Mouse (Mus musculus): ENCODE results near the gene Map1s.
"Not testable (repeated sequence)": the region's sequence is repeated elsewhere in the genome, so short reads cannot be mapped to it uniquely, and the experiment has no call there.

The Map1s gene

DNA sequence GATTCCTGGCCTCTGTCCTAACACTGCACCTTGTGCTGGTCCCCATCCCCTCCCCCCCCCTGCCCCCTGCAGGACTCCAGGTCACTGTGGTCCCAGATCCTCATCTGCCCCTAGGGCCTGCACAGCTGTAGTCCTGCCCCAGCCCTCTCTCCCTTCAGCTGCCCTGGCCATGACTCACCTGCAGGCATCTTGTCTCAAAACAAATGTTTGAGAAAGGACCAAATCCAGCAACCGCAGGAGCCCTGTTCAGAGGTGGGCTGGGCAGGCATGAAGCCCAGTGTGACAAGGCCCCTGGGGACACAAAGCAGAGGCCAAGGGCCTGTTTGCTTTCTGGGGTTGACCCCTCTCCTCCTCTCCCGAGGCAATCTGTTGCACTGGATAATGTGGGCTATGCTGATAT is 27.6 kb upstream of the Map1s start:
- DNase-seq (ENCODE audit: low read depth, low spot score), result no peak

DNA sequence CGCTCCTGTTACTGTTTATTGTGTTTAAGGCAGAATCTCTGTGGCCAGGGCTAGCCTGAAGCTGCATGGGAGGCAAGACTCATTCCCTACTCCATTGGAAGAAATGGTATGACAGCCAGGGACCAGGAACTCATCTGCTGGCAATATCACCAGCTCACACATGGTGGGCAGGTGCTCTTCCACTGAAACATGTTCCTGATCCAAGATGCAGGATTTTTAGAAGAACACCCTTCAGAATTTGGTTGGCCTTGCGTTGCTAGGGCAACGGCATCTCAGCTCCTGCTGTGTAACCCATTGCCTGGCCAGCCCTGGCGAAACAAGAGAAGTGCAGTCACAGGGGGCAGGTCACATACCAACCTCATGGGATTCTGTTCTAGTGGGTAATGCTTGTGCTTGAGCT is 26.2 kb upstream of the Map1s start:
- no peak for DNase-seq (ENCODE audit: low read depth, low spot score)

DNA sequence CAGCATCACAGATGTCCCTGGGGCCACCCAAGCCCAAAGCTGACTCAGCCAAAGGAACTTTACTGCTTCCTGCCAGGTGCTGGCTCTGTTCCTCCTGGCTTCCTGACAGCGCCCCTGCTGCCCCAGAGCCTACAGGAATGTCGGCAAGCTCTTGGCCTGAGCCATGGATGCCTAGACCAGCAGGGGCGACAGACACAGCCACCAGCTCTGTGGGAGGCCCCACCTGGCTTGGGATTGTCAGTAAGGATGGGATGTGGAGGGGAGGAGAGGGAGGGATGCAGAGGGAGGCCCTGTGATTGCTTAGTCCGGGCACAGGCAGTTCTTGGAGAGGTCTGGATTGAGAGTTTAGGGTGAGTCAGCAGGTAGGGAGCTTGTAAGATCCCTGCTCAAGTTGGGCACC is 25.6 kb upstream of the Map1s start:
- DNase-seq (ENCODE audit: low read depth, low spot score), result no peak

DNA sequence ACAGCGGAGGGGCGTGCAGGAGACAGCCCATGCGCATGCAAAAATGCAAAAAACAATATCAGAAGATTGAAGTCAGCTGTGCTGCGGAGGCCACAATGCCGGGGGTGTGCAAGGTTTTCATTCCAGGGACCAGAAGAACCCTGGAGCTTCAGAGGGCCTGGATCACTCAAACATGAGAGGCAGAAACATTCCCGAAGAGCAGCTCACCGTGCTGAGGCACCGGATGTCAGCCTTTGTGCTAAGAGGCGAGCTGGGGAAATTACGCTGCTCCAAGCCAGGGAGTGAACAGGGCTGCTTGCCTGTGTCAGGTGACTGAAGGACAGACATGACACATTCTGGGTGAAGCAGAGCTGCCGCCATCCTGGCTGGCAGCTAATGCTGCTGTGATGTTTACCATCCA is 25.2 kb upstream of the Map1s start:
- no peak for DNase-seq (ENCODE audit: low read depth, low spot score)

DNA sequence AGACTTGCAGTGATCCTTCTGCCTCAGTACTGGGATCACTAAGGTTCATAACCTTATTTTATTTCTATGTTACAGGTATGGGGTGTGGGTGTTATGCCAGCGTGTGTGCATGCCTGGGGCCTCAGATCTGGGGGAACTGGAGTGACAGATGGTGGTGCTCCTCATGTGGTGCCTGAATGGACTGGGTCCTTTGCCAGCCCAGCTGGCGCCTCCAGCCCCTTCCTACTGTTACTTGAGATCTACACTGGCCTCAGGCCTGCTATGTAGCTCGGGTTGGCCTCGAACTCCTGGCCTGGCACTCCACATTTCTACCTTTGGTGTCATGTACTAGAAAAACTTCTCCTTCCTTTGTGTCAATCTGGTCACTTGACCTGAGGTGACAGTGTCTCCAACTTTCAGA is 21.5 kb upstream of the Map1s start:
- no peak for DNase-seq (ENCODE audit: low read depth, low spot score)

DNA sequence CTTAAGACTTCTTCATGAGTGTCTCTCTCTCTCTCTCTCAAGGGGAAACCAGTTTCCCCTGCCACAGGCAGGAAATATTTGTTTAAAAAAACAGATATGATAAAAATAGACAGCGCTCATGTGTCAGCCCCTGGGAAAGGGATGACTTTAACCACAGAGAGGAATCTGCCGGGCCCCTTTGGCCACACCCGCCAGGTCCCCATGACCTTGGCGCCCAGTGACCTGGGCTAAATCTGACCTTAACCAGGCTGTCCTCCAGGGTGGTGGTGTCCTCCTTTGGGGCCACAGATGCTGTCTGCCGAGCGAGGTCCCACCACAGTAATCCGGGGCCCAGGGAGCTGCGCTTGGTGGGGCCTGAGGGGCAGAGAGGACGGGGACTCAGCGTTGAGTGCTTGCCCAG is 21.0 kb upstream of the Map1s start:
- DNase-seq (ENCODE audit: low read depth, low spot score), result no peak

DNA sequence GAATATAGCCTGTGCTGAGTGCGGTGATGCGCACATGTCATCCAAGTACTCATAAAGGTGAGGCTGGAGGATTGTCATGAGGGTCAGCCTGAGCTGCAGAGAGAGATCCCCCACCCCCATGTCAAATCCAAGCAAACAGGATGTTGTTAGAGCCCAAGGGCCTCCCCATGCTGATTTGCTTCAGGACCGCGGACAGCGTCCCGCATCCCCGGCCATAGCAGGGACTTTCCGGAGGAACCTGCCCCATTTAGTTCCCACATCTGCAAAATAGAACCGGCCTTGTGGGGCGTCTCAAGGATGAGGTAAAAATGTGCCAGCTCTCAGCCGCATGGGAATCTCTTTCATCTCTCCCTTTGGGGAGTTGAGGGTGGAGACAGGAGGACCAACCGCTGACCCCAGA is 20.1 kb upstream of the Map1s start:
- peak; percentile 46 for DNase-seq (ENCODE audit: low read depth, low spot score)

DNA sequence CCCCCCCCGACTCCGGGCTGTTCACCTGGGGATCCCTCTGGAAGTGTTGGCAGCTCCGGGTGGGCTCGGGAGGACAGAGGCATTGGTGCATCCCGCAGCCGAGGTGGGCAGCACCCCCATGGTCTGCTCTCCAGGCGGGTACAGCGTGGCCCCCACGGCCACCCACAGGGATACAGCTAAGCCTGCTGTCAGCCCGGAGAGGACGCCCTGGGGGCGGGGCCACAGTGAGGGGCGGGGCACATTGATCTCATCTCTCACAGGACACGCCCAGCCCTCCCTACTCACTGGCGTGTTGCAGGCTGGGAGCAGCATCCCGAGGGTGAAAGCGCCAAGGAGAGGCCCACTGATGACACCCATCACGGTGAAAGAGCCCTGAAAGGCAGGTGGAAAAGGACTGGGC is 18.1 kb upstream of the Map1s start:
- DNase-seq (ENCODE audit: low read depth, low spot score), result no peak

DNA sequence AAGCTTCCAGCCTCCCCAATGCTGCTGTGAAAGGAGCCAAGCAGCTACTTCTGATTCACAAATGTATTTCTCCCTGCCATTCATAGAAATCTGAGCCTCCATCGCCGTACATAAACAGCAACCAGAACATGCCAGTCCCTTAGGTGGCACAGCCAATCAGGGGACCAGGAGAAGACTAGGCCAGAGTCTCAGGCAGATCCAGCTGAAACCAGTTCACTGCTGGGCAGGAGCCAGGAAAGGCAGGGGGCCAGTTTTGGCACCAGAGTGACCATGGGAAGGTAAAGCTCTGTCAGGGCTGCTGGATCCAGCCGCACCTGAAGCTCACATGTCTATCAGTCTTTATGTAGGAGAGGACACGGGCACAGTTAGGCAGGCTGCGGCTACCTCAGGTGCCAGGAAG is 15.1 kb upstream of the Map1s start:
- no peak for DNase-seq (ENCODE audit: low read depth, low spot score)

DNA sequence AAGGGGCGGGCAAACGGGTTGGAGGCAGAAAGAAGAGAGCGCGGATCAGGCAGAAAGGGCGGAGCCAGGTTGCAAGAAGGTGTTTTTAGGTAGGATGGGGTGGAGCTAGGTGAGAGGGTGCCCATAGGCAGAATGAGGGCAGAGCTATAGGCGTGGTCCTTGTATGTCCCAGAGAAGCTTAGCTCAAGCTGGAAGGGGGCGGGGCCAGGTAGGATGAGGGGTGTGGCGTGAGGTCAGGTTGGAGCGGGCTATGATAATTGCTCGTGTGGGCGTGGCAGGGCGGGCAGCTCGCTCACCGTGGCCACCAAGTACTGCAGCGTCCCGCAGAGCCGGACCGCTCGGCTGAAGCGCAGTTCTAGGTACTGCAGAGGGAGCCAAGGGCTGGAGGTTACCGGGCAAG is 14.4 kb upstream of the Map1s start:
- no peak for DNase-seq (ENCODE audit: low read depth, low spot score)

DNA sequence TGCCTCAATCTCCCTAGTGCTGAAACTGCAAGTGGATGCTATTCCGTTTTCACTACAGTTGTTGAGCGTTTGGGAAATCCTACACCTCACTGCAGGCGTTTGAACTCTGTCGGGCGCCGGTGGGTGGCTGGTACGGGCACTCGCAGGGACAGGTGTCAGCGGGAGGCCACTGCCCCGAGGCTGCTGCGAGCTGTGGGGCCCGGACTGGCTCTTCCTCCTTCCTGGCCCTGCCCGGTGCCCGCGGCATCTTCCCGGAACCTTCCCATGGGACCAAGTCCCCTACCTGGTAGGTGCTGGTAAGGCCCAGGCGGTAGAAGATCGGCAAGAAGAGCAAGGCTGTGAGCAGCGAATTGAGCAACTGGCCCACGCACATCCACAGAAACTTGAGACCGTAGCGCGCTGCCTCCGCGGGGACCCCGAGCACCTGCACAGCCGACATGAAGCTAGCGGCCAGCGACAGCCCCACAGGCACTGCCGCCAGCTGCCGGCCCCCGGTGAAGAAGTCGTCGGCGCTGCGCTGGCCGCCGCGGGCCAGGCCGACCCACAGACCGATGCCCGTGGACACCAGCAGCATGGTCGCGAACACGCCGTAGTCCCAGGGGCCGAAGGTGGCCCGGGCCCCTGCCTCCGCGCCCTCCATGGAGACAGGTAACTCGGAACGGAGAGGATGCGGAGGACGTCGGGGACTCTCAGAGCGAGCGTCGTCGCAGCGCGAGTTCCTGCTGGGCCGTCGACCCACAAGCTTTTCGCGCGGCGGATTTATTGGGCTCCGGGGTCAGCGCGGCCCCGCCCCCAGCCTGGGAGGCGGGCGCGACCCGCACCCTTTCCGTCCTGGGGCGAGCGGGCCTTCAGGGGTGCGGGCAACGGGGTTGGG is 13.5 kb upstream of the Map1s start, which contains the start of gene Slc5a5:
TSS of gene Slc5a5 (minus strand) at position 736 of the 874 bp plus-strand sequence.
- peak; percentile 24 for DNase-seq (ENCODE audit: low read depth, low spot score)

DNA sequence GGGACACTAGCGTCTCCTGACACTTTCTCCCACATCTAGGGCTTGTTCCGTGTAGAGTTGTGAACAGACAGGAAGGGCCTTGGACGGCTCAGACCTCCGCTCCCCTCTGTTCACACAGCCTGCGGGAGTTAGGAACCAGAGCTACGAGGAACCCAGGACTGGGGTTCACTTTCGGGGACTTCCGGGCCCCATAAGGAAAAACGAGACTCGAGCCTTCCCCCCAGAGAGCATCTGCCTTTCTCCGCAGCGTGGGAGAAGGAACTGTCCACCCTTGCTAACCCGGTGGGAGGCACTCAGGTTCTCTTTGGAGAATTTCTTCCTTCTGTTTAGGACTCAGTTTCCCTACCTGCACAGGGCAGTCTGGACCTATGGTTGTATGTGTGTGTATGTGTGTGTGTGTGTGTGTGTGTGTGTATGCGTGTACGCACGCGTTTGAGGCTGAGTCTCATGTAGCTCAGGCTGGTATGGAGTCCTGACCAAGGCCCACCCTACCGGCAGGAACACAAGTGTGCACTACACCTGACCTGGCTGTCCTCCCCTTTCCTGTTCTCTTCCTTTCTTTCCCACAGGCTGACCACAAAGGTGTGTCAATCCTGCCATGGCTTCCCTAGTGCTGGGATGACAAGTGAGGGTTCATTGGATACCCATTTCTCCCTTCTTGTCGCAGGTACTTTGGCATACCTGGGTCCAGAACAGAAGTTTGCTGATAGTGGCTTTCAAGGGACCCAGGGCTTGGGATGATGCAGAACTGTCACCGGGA is 12.7 kb upstream of the Map1s start:
- DNase-seq (ENCODE audit: low read depth, low spot score), result peak; percentile 30

DNA sequence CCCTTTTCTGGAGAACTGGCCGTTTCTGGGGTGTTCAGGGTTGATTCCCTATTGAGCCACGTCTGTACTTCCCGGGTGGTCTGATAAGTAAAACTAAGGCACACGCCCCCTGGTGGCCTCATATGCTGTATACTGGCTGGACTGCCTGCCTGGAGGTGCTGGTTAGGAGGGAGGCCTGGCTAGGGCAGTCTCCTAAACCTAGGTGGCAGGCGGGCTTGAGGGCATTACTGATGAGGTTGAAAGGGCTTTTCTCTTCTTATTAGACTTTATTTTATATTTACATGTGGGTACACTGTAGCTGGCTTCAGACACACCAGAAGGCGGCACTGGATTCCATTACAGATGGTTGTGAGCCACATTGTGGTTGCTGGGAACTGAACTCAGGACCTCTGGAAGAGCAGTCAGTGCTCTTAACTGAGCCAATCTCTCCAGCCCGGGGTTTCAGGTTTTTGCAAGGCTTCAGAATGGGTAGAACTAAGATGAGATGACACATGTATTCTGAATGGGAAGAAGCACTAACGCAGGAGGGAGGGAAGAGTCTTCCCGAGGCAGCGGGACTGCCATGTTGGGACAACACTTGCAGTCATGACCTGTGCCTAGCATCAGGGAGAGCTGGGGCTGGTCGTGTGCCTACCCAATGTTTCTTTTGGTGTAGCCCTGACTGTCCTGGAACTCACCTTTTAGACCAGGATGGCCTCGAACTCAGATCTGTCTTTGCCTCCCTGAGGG is 11.9 kb upstream of the Map1s start:
- DNase-seq (ENCODE audit: low read depth, low spot score), result peak; percentile 74

DNA sequence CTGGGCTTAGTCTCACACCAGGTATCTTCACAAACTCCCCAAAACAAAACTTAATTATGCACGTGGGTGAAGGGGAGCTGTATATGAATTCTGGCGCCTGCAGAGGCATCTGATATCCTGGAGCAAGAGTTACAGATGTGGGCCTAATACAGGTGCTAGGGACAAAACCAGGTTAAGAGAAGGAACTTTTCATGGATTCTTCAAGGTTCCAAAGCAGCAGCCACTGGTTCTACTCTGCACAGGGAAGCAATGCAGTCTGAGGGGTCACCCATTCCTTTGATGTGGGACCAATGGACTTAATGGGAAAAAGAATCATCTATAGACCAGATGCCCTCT is 11.4 kb upstream of the Map1s start:
- no peak for DNase-seq (ENCODE audit: low read depth, low spot score)

DNA sequence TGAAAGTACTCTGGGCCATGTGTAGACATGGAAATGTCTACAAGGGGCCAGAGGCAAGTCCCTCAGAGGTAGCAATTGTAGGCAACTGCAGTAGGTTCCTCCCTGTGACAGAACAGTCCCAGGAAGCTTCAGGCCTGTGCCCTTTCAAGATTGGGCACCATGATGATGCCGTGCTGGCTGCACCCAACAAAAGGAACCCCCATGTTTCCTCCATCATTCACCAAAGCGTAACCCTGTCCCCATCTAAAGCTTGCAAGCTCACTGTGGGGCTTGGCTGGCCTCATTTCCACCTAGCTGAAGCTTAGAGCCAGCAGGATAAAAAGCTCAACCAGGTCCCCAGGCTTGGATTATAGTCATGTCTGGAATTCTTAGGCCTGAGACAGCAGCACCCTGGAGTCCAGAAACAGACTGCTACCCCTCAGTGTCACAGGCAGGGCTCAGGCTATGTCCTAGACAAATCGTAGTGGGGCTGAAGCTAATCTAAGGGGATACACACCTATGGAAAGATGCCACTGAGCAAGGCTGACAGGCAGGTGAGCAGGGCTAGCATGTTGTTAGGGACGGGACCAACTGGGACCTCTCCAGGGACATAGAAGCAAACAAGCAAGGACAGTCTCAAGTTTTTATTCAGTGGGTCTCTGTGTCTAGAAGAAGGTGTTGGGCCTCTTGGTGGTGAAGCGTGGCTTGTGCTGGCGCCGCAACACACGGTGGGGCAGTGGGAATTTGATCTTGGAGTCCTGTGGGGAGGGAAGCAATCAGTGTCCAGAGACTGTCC is 10.8 kb upstream of the Map1s start:
- no peak for DNase-seq (ENCODE audit: low read depth, low spot score)

DNA sequence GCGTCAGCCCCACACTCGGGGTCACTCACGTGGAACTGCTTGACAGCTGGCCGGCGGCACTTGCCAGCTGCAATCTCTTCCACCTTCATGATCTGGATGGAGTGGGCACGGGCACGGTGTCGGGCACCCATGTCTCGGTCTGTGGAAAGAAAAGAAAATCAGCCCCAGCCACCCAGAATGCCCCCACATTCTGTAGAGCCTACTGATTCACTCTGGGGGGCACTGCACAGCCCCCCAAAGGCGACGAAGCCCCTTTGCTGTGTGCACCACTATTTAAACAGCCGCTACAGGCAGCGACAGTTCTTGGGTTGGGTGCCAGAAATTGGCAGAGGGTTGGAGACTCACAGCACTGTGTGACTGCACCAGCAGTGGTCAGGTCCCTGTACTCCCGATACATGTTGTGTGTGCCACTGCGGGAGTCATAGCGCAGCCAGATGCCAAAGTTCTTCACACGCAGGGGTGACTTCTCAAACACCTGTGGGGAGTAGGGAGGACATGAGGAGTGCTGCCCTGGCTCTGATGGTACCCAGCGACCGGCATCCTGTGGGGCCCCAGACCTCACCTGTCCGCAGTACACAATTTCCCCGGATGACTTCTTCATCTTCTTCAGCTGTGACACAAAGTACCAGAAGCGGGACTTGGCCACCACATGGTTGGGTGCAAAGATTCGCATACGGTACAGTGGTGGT is 10.0 kb upstream of the Map1s start:
- DNase-seq (ENCODE audit: low read depth, low spot score), result not testable (repeated sequence)

DNA sequence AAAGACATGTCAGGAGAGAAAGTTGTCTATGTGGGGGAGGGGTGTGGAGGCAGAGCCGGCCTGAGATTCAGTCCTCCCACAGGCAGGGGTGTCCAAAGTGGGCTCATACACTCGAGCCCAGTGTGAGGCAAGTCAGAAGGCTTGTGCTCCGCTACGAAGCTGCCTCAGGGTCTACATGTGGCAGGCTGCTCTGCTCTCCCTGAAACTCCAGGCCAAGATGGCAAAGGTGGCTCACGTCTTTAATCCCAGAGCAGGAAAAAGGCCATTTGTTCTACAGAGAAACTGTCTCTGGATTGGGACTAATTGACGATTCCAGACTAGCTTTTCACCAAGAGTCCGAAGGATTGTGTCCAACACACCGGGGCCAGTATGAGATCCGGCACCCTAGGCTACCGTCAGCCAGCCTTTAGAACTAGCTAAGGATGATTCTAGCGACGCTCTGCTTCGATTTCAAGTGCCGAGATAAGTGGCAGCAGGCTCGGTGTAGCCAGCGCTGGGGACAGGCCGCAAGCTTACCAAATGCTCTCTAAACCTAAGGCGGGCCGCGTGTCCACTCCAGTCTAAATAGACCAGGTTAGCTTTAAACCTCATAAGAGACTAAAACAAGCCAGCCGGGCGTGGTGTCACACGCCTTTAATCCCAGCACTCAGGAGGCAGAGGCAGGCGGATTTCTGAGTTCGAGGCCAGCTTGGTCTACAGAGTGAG is 9.3 kb upstream of the Map1s start:
- peak; percentile 13 for DNase-seq (ENCODE audit: low read depth, low spot score)

DNA sequence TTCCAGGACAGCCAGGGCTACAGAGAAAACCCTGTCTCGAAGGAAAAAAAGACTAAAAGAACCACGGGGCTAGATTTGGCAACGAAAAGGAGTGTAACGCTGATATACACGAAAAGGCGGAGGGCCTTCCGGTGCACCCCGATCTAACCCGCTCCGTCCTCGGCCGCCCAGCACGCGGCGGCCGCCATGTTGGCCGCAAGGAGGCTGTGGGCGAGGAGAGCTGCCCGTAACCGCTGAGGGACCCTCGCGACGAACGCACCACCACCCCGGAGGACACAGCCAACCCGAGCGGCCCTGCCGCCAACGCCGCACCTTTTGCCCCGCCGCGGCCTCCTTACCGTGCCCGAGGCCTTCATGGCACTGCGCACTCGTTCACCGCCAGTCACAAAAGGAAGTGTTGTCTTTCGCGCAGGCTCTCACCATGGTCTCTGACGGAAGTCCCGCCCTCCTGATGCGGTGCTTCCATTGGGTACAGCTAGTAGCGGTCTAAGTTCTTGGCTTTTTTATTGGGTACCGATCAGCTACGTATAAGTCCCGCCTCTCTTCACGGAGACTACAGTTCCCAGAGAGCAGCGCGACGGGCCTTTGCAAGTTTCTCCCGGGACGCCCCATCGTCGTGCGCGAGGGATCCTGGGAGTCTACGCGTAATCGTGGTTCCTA is 8.6 kb upstream of the Map1s start, which contains the start of gene Rpl18a:
TSS of gene Rpl18a (minus strand) at position 392 of the 660 bp plus-strand sequence.
- DNase-seq (ENCODE audit: low read depth, low spot score), result peak; percentile 98

DNA sequence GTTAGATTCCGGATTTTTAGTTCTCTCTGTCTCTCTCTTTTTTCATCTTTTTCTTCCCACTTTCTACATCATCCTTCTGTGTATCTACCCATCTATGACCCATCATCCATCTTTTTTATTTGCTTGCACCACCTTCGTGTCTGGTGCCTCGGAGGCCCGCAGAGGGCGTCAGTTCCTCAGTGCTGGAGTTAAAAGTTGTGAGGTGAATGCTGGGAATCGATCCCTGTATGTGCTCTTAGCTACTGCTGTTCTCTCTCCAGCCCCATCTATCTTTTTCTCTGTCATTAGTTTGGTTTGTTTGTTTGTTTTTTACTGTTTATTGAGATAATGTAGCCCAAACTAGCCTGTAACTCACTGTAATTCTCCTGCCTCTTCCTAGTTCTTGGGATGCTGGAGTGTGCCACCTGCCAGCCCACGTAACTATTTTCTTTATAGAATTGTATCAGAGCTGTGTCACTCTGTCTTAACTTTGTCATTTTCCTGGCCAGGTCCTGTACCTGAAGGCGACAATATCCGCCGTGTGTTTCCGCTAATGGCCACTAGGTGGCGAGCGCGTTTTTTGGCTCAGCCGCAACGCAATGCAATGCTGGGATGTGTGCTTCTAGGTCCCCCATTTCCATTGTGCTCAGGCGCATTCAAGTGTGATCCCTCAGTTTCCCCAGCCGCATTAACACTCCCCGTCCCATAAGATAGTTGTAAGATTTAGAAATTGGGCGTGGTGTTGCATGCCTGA is 7.9 kb upstream of the Map1s start:
- DNase-seq (ENCODE audit: low read depth, low spot score), result peak; percentile 92
